Mouse (Mus musculus): ENCODE data around the gene Serinc2.

DNA sequence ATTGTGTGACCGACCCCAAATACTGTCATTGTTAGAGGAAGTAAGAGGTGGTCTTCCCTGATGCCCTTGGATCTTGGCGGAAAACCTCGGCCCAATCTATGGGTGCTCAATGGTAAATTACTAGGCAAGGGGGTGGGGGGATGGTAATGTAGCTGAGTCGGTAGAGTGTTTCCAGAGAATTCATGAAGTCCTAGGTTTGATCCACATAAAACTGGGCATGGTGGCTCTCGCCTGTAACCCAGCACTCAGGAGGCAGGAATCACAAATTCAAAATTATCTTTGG lies 3.2 kb downstream of the Serinc2 start:
- TF ChIP-seq POLR2A (IDR thresholded peaks at IDR 0.05; ENCODE audit: control insufficient read depth, extremely low read depth, insufficient read depth, low read length, poor library complexity) (no peak), CTCF (IDR thresholded peaks at IDR 0.05; ENCODE audit: borderline replicate concordance, control insufficient read depth, extremely low read depth, insufficient read depth, low read length, poor library complexity) (no peak)

All from thymus, adult 2 months (tissue).